Mouse (Mus musculus) naive thymus-derived CD4-positive, alpha-beta T cell, adult 2 months (primary cell): ENCODE results near the gene Per1.
A peak's percentile ranks its signal among the peaks of the same experiment; 100 is the strongest.

Experiments
- DNase-seq: peaks from one replicate; pipeline ENCODE4 v3.0.0-alpha.2; 2011; ENCODE audit warnings: low read depth

Gene Per1

DNA sequence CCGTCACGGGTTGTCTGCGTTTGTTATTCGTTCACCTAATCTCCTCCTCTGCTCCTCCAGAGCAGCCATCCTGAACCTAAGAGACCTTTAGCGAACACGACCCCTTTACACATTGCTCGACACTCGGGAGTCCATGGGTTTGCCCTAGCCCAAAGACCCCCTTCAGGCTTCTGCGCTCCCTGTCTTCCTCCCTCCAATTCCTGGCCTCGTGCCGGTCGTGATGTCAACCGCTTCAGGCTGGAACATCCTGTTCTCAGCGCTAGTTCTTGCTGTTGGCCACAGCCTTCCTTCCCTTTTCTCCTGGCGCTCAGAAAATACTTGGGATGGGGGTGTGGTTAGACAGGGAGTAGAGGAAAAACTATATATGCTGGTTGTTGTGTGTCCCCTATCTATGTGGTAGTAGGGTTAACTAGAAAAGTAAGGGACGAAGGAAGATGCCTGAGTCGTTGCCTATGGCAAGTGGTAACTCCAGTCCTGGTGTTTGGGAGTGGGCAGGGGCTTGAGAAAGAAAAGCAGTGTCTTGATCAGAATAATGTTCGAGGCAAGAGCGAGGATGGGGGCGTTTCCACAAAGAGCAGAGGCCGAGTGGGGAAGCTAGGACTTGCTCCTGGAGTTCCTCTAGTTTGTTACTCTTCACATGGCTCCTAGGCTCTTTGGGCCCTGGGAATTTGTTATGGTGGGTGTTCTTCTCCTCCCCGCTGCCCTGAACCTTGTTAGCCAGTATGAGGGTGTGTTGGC is 4.3 kb downstream of the Per1 start:
- no peak for DNase-seq

DNA sequence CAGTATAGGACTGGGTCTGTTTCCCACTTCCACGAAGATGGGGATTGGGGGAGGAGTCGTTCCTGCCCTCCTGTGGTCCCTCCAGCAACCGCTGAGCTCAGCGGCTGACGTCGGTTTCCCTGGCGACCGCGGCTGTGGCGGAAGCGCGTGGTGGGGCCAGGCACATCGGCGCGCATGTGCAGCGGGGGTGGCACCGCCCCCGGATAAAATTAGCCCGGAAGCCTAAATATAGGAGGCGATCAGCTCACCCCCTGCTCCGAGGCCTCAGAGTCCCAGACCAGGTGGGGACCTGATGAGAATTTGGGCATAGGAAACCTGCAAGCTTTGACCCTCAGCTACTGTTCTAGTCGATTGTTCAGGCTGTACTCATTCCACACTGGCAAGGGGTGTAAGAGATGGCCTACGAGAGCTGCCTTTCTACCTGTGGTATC is 4.9 kb downstream of the Per1 start:
- peak; percentile 95 for DNase-seq

DNA sequence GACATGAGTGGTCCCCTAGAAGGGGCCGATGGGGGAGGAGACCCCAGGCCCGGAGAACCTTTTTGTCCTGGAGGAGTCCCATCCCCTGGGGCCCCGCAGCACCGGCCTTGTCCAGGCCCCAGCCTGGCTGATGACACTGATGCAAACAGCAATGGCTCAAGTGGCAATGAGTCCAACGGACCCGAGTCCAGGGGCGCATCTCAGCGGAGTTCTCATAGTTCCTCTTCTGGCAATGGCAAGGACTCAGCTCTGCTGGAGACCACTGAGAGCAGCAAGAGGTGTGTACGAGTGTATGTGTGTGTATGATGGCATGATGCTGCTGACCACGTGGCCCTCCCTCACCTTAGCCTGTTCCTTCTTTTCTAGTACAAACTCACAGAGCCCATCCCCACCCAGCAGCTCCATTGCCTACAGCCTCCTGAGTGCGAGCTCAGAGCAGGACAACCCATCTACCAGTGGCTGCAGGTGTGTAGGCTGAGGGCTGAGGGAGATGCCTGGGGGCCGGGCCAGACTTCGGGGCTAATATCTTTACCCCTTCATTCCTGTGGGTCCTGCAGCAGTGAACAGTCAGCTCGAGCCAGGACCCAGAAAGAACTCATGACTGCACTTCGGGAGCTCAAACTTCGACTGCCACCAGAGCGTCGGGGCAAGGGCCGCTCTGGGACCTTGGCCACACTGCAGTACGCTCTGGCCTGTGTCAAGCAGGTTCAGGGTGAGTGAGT is 5.8 kb downstream of the Per1 start:
- DNase-seq = no peak

DNA sequence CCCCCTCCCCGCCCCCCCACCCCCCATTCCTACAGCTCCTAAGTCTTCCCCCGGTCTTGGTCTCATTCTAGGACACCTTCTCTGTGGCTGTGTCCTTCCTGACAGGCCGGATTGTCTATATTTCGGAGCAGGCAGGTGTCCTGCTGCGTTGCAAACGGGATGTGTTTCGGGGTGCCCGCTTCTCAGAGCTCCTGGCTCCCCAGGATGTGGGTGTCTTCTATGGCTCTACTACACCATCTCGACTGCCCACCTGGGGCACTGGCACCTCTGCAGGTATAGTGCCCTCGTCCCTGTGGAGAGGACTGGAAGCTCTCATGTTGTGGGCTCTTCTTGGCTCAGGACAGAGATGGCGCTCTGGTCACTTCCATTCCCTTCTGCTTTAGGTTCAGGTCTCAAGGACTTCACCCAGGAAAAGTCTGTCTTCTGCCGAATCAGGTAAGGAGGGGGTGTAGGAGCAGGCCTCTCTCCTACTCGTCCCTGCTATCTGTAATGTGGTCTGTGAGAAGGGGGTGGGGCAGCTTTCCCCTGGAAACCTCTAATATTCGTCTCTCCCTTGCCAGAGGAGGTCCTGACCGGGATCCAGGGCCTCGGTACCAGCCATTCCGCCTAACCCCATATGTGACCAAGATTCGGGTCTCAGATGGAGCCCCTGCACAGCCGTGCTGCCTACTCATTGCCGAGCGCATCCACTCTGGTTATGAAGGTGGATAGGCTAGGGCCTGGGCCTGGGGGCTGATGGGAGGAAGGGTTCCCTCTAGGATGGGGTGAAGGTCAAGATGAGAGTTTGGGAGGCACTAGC is 6.8 kb downstream of the Per1 start:
- no peak for DNase-seq

DNA sequence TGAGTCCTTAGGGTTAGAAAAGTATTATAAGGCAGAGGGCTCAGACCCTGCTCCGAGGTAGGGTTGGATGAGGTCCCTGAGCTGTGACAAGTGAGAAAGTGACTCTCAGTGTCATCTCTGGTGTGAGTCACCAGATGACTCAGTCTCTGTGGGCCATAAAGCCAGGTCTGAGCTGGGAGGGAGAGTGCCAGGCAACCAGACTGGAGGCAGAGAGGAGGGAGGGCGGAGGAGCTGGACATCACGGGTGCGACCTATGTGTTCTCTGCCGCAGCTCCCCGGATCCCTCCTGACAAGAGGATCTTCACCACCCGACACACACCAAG is 7.3 kb downstream of the Per1 start:
- DNase-seq = no peak

DNA sequence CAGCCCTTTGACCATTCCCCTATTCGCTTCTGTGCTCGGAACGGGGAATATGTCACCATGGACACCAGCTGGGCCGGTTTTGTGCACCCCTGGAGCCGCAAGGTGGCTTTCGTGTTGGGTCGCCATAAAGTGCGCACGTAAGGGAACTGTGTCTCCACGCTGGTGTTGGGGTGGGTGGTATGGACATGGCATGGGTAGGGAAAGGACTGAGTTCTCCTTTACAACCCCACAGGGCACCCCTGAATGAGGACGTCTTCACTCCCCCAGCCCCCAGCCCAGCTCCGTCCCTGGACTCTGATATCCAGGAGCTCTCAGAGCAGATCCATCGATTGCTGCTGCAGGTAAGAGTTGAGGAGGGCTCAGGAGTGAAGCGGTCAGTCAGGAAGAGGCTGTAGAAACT is 8.1 kb downstream of the Per1 start:
- DNase-seq = no peak

DNA sequence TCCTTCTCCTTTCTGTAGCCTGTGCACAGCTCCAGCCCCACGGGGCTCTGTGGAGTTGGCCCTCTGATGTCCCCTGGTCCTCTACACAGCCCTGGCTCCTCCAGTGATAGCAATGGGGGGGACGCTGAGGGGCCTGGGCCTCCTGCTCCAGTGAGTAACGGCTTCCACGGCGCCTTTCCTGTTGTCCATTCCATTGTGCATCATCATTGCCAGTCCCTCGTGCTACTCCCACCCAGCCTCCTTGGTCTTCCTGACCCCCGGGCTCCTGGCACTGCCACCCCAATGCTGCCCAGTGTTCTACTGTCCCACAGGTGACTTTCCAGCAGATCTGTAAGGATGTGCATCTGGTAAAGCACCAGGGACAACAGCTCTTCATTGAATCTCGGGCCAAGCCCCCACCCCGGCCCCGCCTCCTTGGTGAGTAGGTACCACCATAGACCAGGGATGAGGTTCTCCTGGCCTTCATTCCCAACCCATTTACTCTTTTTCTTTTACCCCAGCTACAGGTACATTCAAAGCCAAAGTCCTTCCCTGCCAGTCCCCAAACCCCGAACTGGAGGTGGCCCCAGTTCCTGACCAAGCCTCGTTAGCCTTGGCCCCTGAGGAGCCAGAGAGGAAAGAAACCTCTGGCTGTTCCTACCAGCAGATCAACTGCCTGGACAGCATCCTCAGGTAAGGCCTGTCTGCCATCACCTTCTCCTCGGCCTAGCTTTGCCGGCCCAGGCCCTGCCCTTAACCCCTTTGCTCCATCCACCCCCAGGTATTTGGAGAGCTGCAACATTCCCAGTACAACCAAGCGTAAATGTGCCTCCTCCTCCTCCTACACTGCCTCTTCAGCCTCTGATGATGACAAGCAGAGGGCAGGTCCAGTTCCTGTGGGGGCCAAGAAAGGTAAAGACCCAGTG is 8.8 kb downstream of the Per1 start:
- peak; percentile 23 for DNase-seq

DNA sequence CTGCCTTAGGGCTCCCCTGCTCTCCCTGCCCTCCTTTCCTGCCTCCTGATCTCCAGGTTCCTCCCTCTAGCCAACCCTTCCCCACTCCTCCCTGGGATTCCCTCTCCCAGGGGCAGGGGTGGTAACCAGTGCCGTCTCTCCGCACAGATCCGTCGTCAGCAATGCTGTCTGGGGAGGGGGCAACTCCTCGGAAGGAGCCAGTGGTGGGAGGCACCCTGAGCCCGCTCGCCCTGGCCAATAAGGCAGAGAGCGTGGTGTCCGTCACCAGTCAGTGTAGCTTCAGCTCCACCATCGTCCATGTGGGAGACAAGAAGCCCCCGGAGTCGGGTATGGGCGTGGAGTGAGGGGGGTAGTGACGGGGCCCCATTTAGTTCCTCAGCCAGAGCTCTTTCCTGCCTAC is 9.5 kb downstream of the Per1 start:
- DNase-seq = no peak

DNA sequence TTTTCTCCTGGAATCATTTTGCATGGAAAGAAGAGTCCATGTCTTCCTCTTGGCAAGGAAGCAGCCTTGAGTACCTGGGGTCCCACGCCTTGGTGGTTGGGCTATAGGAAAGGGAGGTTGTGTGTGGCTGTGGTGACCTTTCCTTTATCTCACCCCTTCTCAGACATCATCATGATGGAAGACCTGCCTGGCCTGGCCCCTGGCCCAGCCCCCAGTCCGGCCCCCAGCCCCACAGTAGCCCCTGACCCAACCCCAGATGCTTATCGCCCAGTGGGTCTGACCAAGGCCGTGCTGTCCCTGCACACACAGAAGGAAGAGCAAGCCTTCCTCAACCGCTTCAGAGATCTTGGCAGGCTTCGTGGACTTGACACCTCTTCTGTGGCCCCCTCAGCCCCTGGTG is 10.2 kb downstream of the Per1 start:
- DNase-seq = peak; percentile 25

DNA sequence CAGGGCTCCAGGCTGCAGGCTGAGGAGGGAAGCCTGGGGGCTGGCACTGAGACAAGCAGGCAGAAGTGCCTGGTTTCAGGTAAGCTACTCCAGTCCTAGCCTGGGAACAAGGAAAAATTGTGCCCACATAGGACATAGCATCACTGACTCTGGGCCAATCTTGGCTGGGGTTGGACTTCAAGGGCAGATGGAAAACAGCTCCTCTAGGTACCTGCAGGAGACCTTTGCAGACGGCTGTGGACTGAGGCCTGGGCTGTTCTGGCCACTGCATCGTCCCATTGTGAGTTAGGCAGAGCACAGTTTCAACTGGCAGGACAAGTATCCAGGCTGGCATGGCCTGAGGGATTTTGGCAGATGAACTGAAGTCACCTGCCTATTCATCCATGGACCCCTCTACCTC is 10.8 kb downstream of the Per1 start:
- peak; percentile 35 for DNase-seq

DNA sequence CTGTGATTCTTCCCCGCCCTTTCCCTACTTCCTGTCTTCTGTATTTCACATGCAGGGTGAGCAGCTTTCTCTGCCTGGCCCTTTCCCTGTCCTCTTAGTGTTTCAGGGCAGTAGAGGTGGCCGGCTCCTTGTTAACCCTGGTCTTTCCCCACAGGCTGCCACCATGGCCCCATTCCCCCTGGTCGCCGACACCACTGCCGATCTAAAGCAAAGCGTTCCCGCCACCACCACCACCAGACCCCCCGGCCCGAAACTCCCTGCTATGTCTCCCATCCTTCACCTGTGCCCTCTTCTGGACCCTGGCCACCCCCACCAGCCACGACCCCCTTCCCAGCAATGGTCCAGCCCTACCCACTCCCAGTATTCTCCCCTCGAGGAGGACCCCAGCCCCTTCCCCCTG is 11.3 kb downstream of the Per1 start:
- no peak for DNase-seq

DNA sequence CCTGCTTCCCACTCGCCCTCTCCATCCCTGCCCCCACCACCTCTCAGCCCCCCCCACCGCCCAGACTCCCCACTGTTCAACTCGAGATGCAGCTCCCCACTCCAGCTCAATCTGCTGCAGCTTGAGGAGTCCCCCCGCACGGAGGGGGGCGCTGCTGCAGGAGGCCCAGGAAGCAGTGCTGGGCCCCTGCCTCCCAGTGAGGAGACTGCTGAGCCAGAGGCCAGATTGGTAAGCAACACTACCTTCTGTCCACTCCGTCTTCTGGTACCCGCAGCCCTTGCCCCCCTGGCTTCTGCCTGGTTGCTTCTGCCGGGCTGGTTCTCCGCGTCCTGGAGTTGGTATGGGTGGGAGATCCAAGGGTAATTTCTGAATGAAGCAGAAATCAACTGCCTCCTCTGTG is 11.8 kb downstream of the Per1 start:
- DNase-seq = no peak

DNA sequence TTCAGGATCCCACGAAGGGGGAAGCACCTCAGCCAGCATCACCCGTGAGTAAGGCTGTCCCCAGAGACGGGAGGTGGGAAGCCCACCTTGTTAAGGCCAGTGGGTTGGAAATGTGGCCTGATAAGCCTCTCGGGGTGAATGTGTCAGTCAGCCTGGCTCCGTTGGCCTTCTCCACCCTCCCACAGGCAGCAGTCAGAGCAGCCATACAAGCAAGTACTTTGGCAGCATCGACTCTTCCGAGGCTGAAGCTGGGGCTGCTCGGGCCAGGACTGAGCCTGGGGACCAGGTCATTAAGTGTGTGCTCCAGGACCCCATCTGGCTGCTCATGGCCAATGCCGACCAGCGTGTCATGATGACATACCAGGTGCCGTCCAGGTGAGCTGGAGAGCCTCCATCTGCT is 12.7 kb downstream of the Per1 start:
- peak; percentile 26 for DNase-seq

DNA sequence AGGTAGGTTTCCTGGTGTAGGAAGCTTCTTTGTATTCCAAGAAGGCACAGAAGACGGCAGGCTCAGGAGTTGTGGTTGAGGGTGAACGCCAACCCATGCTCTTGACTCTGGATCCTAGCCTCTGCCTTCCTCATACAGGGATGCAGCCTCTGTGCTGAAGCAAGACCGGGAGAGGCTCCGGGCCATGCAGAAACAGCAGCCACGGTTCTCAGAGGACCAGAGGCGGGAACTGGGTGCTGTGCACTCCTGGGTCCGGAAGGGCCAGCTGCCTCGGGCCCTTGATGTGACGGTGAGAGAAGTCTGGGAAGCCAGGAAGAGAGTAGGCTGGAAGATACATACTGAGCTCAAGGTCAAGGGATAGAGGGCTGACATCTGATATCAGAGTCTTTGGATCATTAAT is 13.2 kb downstream of the Per1 start:
- DNase-seq = no peak

DNA sequence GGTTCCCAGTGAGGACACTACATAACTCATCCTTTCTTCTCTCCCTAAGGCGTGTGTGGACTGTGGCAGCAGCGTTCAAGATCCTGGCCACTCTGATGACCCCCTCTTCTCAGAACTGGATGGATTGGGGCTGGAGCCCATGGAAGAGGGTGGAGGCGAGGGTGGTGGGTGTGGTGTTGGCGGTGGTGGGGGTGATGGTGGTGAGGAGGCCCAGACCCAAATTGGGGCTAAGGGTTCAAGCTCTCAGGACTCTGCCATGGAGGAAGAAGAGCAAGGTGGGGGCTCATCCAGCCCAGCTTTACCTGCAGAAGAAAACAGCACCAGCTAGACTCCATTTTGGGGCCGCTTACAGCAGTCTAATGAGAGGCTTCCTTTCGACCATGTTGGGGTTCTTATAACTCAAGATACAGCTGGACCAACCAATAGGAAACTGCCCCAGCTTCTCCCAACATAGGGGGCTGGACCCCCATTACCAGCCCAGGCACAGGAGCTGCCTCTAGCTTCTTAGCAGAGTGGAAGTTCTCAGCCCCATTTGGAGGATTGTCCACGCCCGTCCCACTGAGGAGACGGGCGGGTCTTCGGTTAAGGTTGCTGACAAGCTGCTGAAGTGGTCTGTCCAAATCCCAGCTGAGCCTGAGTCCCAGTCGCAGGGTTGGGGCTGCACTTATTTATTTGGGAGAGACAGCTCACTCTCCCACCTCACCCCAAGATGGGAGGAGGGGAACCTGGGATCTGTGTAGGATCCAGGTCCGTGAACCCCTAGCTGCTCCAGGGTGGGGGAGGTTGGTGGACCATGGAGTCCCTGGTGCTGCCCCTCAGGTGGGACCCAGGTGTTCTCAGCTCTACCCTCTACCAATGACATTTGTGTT is 14.2 kb downstream of the Per1 start:
- peak; percentile 27 for DNase-seq

DNA sequence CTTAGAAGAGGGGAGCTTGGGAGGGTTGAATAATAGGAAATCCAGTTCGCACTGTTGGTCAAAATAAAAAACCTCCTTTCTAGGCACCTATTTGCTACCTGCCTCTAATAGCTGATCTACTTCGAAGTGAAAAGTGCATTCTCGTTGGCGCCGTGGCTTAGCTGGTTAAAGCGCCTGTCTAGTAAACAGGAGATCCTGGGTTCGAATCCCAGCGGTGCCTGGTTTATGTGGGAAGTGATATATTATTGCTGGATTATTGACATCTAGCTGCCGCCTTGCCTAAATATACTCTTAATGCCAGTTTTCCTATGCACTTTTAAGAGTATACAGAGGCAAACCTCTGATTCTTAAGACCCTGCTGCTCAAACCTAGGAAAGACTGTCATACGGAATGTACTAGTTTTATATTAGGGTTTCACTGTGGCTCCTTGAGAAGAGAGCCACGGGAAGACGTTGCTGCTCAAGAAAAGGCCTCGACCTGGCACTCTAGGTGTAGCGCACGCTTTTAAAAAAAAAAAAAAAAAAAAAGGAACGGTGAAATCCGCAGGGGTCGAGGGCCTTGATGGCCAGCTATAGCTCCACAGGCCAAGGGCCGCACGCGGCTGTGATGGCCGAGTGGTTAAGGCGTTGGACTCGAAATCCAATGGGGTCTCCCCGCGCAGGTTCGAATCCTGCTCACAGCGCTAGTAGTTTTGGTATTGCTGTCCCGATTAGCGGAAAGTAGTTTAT is 15.5 kb downstream of the Per1 start:
- DNase-seq = peak; percentile 89

DNA sequence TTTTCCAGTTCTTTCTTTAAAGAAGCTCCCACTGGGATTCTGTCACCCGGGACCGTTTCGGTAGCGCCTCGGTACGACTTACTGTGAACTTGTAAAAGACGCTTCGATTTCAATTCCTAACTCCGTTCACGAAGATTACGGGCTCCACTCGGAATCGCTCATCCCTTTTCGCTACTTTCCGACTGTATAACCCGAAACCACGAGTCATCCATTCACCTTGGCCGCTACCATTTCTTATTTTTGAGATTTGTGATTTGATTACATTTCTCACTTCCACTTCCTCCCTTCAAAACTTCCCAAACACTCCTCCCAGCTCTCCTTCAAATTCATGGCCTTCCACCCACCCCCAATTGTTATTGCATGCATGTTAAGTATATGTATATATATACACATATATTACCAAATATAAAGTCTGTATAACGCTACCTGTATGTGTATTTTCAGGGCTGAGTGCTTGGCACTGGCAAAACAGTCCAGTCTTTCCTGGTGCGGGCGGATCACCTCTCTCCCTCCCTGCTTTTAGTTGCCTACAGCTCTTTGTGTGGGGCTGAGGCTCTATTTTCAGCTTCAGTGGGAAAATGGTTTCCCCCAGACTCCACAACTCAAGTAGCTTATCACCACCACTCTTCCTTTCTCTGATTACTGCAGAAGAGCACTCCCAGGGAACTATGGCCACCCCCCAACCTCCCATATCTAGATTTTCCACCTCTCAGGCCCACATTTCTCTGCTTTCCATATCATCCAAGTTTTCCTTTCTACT is 16.2 kb downstream of the Per1 start:
- no peak for DNase-seq

DNA sequence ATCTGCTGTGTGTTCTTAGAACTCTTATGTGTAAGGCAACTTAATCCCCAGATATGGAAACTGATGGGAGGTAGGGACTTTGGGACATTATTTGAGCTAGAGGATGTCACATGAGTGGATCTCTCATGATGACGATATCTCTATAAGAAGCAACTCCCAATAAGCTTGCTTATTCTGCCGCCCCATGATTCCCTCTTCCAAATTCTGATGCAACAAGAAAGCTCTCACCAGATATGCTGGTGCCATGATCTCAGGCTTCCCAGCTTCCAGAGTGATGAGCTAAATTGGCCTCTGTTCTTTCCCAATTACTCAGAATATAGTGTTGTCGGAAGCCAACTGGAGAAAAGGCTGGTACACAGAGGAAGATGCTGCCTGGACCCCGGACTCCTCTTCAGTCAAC is 16.8 kb downstream of the Per1 start:
- no peak for DNase-seq

DNA sequence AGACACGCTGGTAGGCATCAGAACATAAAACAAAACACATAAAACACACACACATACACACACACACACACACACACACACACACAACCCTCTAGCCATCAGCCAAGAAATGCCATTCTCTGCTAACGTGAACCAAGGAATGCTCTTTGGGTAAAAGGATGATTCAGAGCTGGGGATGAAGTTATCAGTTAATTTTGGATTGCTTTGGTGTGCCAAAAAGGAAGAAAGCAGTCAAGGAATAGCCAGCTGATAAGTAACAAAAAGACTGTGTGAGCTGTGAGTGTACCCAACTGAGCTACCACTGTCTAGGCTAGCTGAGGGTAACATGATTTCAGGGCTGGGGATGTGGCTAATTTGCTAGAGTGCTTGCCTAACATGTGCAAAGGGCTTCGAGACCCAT is 19.0 kb downstream of the Per1 start:
- no peak for DNase-seq

DNA sequence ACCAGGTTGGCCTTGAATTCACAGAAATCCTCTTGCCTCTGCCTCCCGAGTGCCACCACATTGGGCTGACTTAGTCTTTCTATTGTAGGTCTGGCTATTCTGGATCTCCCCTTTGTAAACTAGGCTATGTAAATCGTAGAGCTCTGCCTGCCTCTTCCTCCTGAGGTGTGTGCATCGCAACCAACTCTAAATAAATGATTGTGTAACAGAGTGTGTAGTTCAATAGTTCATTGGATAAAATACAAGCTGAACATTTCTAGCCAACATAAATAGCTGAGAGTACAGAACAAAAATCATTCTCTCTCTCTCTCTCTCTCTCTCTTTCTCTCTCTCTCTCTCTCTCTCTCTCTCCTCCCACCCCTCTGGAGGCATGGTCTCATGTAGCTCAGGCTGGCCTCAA is 19.6 kb downstream of the Per1 start:
- no peak for DNase-seq
